Mouse (Mus musculus) skeletal muscle tissue, postnatal 0 days (tissue): Measurements from ENCODE around the gene Pecr. TPM values are rescaled to one million over a fixed set of nuclear protein-coding genes. Genes with fewer than 3 reads are reported as not detected.

ENCODE experiments used
- polyA plus RNA-seq: library from polyadenylated mRNA; unstranded; fragments of >200 nt; fragmentation: Nextera tagmentation; extraction: Ambion mirVana; gene quantifications from 2 replicates; pipeline ENCODE4 v1.2.1, GENCODE M21; 2015

Gene Pecr
- 29.3 and 32.4 TPM in 2 replicates for polyA plus RNA-seq

DNA sequence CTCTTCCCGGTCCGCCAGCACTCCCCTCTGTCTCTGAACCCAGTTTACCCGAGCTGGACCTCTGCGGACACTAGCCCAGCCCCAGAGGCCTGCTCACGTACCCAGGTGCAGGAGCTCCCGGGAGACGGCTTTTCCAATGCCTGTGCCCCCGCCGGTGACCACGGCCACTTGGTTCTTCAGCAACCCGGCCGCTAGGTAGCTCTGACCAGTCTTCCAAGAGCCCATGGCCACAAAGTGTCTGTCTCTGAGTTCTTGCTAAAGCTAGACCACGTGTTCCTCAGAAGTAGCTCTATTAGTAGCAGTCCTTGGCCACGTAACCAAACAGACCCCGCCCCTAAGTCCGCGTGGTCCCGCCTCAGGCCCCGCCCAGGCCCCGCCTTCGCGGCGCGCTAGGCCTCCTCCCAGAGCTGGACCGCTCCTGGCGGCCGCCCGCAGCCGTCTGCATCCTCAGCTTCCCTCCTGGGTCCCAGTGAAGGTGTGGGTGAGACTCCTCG lies at the start of gene Pecr, which contains the start of gene Tmem169:
Gene Pecr (minus strand): TSS at position 323 of the 494 bp plus-strand sequence.
Gene Tmem169 (plus strand): TSS at position 378 of the 494 bp plus-strand sequence.

DNA sequence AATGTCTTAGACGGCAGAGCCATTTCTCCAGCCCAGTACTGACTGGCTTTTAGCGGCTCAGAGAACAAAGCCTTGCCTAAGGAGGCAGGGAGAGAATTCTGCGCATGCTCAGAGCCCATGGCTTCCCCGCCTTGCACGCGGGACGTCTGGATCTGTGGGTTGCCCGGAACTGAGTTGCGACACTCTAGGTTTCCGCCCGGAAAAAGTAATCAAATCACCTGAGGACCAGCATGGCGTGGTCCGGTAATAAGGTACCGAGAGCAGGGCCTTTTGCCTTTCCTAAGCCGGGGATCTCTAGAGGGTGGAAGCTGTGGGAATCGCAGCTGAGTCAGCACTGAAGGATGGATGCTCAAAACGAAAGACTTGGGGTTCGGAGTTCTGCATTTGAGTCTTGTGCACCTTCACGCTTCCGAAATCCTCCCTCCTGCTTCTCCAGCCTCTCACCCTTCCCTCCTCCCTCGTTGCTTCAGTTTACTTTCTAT lies 23.2 kb upstream of the Pecr start, which contains the start of gene Xrcc5:
Gene Xrcc5 (plus strand): TSS at position 105 of the 482 bp plus-strand sequence.

DNA sequence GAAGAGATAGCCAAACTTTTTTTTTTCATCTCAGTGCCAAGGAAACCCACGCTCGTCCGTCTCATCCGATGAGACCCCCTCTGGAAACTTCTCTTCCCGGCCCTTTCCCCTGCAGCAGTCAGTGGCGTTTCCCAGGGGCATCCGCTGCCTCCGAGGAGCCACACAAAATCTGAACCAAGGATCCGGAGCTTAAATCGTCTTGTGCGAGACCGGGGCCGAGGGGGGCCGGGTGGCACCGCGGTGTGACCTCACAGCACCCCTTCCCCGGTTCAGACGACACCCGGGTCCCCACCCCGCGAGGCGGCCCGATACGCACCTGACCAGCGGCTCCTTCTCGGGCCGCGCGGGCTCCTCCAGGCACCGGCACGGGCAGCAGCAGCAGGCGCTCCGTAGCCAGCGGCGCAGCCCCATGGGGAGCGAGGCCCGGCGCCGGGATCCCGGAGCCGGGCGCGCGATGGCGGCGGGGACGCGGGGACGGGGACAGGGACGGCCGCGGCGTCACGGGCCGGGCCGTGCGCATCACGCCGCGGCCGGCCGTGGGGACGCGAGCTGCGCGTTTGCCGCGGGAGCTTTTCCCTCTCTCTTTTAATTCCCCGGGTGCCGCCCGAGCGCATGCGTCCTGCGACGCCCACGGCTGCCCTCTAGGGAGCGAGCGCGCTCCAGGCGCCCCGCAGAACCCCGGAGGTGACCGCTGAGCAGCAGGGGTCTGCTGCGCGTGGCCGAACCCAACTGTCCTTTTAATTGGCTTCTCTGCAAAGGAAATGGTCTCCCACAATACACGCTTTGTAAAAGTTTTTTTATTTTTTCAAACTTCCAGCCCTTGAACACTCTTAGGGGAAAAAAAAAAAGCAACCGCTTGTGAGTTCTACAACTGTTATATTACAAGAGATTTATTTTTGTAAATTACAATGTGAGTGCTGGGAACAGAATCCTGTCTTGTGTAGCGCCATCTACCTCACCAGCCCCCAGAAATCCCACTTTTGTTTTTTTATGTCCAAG lies 72.1 kb downstream of the Pecr start, which contains the start of gene Mreg:
Gene Mreg (minus strand): TSS at position 607 of the 999 bp plus-strand sequence.

Other genes starting within 250 kb of the Pecr start
- gene Mreg, start 72.0 kb downstream of the Pecr start, polyA plus RNA-seq: 12.3 and 13.1 TPM in 2 replicates
- gene Tmem169, start 55 bp upstream of the Pecr start, polyA plus RNA-seq: 0.37 and 0.56 TPM in 2 replicates
- gene Xrcc5, start 23.1 kb upstream of the Pecr start, polyA plus RNA-seq: 16.3 and 18.0 TPM in 2 replicates